Mouse (Mus musculus) hindbrain, embryonic 16.5 days (tissue): ENCODE data around the gene Glis1. TPM values are rescaled to one million over a fixed set of nuclear protein-coding genes. Genes with fewer than 3 reads are reported as not detected.
A peak's percentile ranks its signal among the peaks of the same experiment; 100 is the strongest.

Experiments
- ATAC-seq: fragments of 200-750 bp; cut with Nextera tagmentation; 2 replicates; pipeline ENCODE4 v1.8.0; 2017; ENCODE audit warnings: moderate TSS enrichment, moderate library complexity
- H3K27ac ChIP-seq: fragments of 300-500 bp; sonication (generic); 2 replicates; pipeline ENCODE4 v1.5.1; 2014; ENCODE audit warnings: low read depth, mild to moderate bottlenecking, control low read depth, low read length, moderate library complexity
- H3K27me3 ChIP-seq: fragments of 300-500 bp; sonication (generic); replicated peaks from 2 replicates; pipeline ENCODE4 v1.6.1; 2014; ENCODE audit warnings: low read length; ENCODE audit not compliant: control insufficient read depth, insufficient read depth
- H3K36me3 ChIP-seq: fragments of 300-500 bp; sonication (generic); 2 replicates; pipeline ENCODE4 v1.6.1; 2014; ENCODE audit warnings: mild to moderate bottlenecking, low read length, moderate library complexity, mixed read lengths; ENCODE audit not compliant: control insufficient read depth, insufficient read depth
- H3K4me1 ChIP-seq: fragments of 300-500 bp; sonication (generic); 2 replicates; pipeline ENCODE4 v1.6.1; 2014; ENCODE audit warnings: low read depth, low read length; ENCODE audit not compliant: control insufficient read depth, insufficient read depth
- H3K4me2 ChIP-seq: fragments of 300-500 bp; sonication (generic); 2 replicates; pipeline ENCODE4 v1.6.1; 2014; ENCODE audit warnings: mild to moderate bottlenecking, low read length, control low read depth, moderate library complexity
- H3K4me3 ChIP-seq: fragments of 300-500 bp; sonication (generic); 2 replicates; pipeline ENCODE4 v1.5.1; 2014; ENCODE audit warnings: mild to moderate bottlenecking, low read length, control low read depth, moderate library complexity
- H3K9ac ChIP-seq: fragments of 300-500 bp; sonication (generic); 2 replicates; pipeline ENCODE4 v1.6.1; 2014; ENCODE audit warnings: low read depth, mild to moderate bottlenecking, control low read depth, low read length, moderate library complexity
- H3K9me3 ChIP-seq: fragments of 300-500 bp; sonication (generic); 2 replicates; pipeline ENCODE4 v1.6.1; 2014; ENCODE audit warnings: mild to moderate bottlenecking, low read length, moderate library complexity; ENCODE audit not compliant: control insufficient read depth
- WGBS: fragments of 180-500 bp; shearing (Covaris S2); extraction: QIAGEN DNeasy Blood & Tissue Kit; methylation state at CpG from one replicate; pipeline ENCODE4 v1.1.7; 2014; 5-methylcytosine and 5-hydroxymethylcytosine counted together
- polyA plus RNA-seq: library from polyadenylated mRNA; unstranded; fragments of >200 nt; fragmentation: Nextera tagmentation; extraction: Ambion mirVana; gene quantifications from 2 replicates; pipeline ENCODE4 v1.2.1, GENCODE M21; 2015

Gene Glis1
- polyA plus RNA-seq, 1 experiment from 2014 or later = 1.3 TPM

- H3K4me3 ChIP-seq = no peak overlapping the region
- no peaks in the 10 kb centered on the region for H3K27me3 ChIP-seq
- H3K9me3 ChIP-seq = no peaks in the 10 kb centered on the region
- no peak overlapping the region for H3K4me2 ChIP-seq
- no peak overlapping the region for H3K9ac ChIP-seq
- no peak overlapping the region for H3K27ac ChIP-seq
- H3K4me1 ChIP-seq = no peaks in the 10 kb centered on the region
- H3K36me3 ChIP-seq = no peaks in the 10 kb centered on the region
- WGBS = 75% methylated on average over 11 of the region's 11 CpGs
- no peak for ATAC-seq
These were observed 26.1 kb downstream of the Glis1 start for GRCm38 (mm10) chr4:107460468-107460867.

- Histone ChIP-seq H3K9me3 (no peaks in the 10 kb centered on the region), H3K27me3 (no peaks in the 10 kb centered on the region), H3K36me3 (no peaks in the 10 kb centered on the region), H3K27ac (no peak overlapping the region), H3K4me3 (no peak overlapping the region), H3K4me1 (no peaks in the 10 kb centered on the region), H3K4me2 (no peak overlapping the region), H3K9ac (no peak overlapping the region)
- no peak for ATAC-seq
- 75% methylated on average over 7 of the region's 7 CpGs for WGBS
These were observed 33.4 kb downstream of the Glis1 start for GRCm38 (mm10) chr4:107467831-107468230.

- Histone ChIP-seq H3K4me3 (no peak overlapping the region), H3K27ac (no peak overlapping the region), H3K9ac (no peak overlapping the region), H3K9me3 (no peaks in the 10 kb centered on the region), H3K4me1 (no peaks in the 10 kb centered on the region), H3K36me3 (no peaks in the 10 kb centered on the region), H3K4me2 (no peak overlapping the region), H3K27me3 (no peaks in the 10 kb centered on the region)
- 53% methylated on average over 13 of the region's 13 CpGs for WGBS
- 0 out of 2 replicates have a peak, but pooled peaks have one; percentile 18 for ATAC-seq
These were observed 33.9 kb downstream of the Glis1 start for GRCm38 (mm10) chr4:107468264-107468663.

DNA sequence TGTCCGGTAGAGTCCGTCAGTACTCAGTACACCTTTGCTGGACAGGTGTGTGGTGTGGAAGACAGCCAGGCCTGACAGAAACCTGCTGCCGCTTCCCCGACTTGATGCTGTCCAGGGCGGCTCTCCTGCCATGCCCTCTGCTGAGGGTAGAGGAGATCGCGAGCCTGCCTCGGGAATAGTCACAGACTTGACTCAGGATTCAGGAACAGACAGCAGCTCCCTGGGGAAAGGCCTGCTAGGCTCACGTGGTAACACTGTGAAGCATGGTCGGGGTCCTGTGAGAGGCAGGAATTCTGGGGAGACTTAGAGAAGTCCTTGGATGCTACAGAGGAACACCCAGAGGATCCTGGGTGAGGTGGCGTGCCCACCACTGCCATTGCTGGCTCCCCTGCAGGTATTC is 34.4 kb downstream of the Glis1 start:
- Histone ChIP-seq H3K9ac (no peak overlapping the region), H3K9me3 (no peaks in the 10 kb centered on the region), H3K4me3 (no peak overlapping the region), H3K4me1 (no peaks in the 10 kb centered on the region), H3K36me3 (no peaks in the 10 kb centered on the region), H3K27me3 (no peaks in the 10 kb centered on the region), H3K27ac (no peak overlapping the region), H3K4me2 (no peak overlapping the region)
- WGBS = 75% methylated on average over 11 of the region's 11 CpGs
- no peak for ATAC-seq

GRCm38 (mm10) chr4:107476266-107476665 is 41.9 kb downstream of the Glis1 start:
- Histone ChIP-seq H3K4me2 (no peak overlapping the region), H3K27ac (no peak overlapping the region), H3K4me3 (no peak overlapping the region), H3K27me3 (no peaks in the 10 kb centered on the region), H3K9ac (no peak overlapping the region), H3K4me1 (no peaks in the 10 kb centered on the region), H3K36me3 (no peaks in the 10 kb centered on the region), H3K9me3 (no peaks in the 10 kb centered on the region)
- 0 out of 2 replicates have a peak, but pooled peaks have one; percentile 19 for ATAC-seq
- 57% methylated on average over 11 of the region's 11 CpGs for WGBS

DNA sequence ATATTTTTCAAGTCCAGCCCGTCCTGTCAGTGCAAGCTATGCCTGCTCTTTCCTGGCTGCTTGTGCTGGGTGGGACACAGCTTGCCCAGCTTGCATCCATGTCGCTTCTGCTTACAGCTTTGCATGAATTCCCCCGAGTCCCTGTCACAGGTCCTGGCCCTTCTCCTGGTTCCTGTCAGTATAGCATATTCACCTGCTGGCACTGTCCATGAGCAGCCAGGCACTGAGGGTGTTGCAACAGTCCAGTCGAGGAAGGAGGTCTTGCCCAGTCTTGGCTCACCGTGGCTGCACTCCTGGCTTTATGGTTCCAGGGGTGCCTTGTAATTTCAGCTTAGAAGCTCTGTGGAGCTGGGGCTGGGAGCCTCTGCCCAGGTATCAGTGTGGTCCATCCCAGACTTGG is 44.6 kb downstream of the Glis1 start:
- H3K27me3 ChIP-seq = no peaks in the 10 kb centered on the region
- H3K4me3 ChIP-seq = no peak overlapping the region
- no peak overlapping the region for H3K27ac ChIP-seq
- H3K9me3 ChIP-seq = no peaks in the 10 kb centered on the region
- H3K4me2 ChIP-seq = no peak overlapping the region
- H3K9ac ChIP-seq = no peak overlapping the region
- H3K4me1 ChIP-seq = no peaks in the 10 kb centered on the region
- WGBS = 58% methylated on average over 5 of the region's 5 CpGs
- H3K36me3 ChIP-seq = no peaks in the 10 kb centered on the region
- ATAC-seq = no peak

GRCm38 (mm10) chr4:107482541-107482940 is 48.1 kb downstream of the Glis1 start:
- Histone ChIP-seq H3K27me3 (no peaks in the 10 kb centered on the region), H3K9me3 (no peaks in the 10 kb centered on the region), H3K4me1 (no peaks in the 10 kb centered on the region), H3K4me2 (no peak overlapping the region), H3K27ac (no peak overlapping the region), H3K9ac (no peak overlapping the region), H3K4me3 (no peak overlapping the region), H3K36me3 (no peaks in the 10 kb centered on the region)
- no peak for ATAC-seq
- 75% methylated on average over 2 of the region's 2 CpGs for WGBS

DNA sequence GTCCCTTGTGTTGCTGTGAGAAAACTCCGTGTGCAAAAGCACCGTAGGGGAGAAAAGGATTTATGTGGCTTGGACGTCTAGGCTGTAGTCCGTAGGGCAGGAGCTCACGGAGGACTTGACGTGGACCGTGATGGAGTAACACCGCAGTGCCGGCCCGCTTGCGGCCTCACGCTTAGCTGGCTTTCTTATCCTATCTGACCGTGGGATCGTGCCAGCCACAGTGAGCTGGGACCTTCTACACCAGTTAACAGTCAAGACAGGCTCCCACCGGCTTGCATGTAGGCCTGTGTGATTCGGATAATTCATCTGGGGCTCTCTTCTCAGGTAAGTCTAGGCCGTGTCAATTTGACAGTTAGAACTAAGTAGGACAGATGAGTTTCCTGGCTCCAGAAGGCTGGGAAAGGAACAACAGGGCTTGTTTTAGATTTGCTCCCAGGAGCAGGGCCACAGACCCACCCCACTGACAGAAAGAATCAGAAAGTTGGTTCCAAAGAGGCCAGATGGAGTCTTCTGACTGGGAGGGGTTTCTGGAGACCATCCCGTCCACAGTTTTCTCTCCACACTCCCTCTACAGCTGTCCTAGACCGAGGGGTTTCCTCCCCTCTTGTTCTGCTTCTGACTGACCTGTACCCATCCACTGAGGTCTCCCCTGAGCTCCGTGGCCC is 49.3 kb downstream of the Glis1 start:
- Histone ChIP-seq H3K27ac (no peak overlapping the region), H3K27me3 (no peaks in the 10 kb centered on the region), H3K9me3 (no peaks in the 10 kb centered on the region), H3K4me3 (no peak overlapping the region), H3K4me2 (no peak overlapping the region), H3K9ac (no peak overlapping the region), H3K36me3 (no peaks in the 10 kb centered on the region), H3K4me1 (no peaks in the 10 kb centered on the region)
- ATAC-seq = no peak
- WGBS = 88% methylated on average over 20 of the region's 20 CpGs

GRCm38 (mm10) chr4:107484221-107484575 is 49.8 kb downstream of the Glis1 start:
- no peak for ATAC-seq
- 79% methylated on average over 4 of the region's 4 CpGs for WGBS

GRCm38 (mm10) chr4:107485903-107486302 is 51.5 kb downstream of the Glis1 start:
- no peaks in the 10 kb centered on the region for H3K27me3 ChIP-seq
- no peaks in the 10 kb centered on the region for H3K9me3 ChIP-seq
- H3K4me2 ChIP-seq = no peak overlapping the region
- no peaks in the 10 kb centered on the region for H3K4me1 ChIP-seq
- ATAC-seq = no peak
- 73% methylated on average over 5 of the region's 5 CpGs for whole genome bisulfite sequencing
- no peak overlapping the region for H3K27ac ChIP-seq
- H3K4me3 ChIP-seq = no peak overlapping the region
- H3K36me3 ChIP-seq = no peaks in the 10 kb centered on the region
- H3K9ac ChIP-seq = no peak overlapping the region

More at GRCm38 (mm10) chr4:107484221-107484575, 49.8 kb downstream of the Glis1 start:
- Histone ChIP-seq H3K27ac (no peak overlapping the region), H3K36me3 (no peaks in the 10 kb centered on the region), H3K9ac (no peak overlapping the region), H3K4me1 (no peaks in the 10 kb centered on the region), H3K4me2 (no peak overlapping the region), H3K9me3 (no peaks in the 10 kb centered on the region), H3K27me3 (no peaks in the 10 kb centered on the region), H3K4me3 (no peak overlapping the region)
